Mouse (Mus musculus) hindbrain, postnatal 0 days (tissue): ENCODE measurements around the gene Spata31d1a. TPM values are rescaled to one million over a fixed set of nuclear protein-coding genes. Genes with fewer than 3 reads are reported as not detected.

Experiments
- ATAC-seq: fragments of 200-750 bp; cut with Nextera tagmentation; 2 replicates; pipeline ENCODE4 v1.8.0; 2017; ENCODE audit warnings: mild to moderate bottlenecking, moderate TSS enrichment, moderate library complexity
- DNase-seq: peaks from one replicate; pipeline ENCODE4 v3.0.0-alpha.2; 2015; ENCODE audit warnings: low spot score
- H3K27ac ChIP-seq: fragments of 300-500 bp; sonication (generic); 2 replicates; pipeline ENCODE4 v1.5.1; 2014; ENCODE audit warnings: mild to moderate bottlenecking
- H3K27me3 ChIP-seq: fragments of 300-500 bp; sonication (generic); 2 replicates; pipeline ENCODE4 v1.6.1; 2014; ENCODE audit warnings: low read length, mixed read lengths; ENCODE audit not compliant: insufficient read depth
- H3K36me3 ChIP-seq: fragments of 300-500 bp; sonication (generic); 2 replicates; pipeline ENCODE4 v1.6.1; 2014; ENCODE audit warnings: low read length, mixed read lengths; ENCODE audit not compliant: insufficient read depth
- H3K4me1 ChIP-seq: fragments of 300-500 bp; sonication (generic); 2 replicates; pipeline ENCODE4 v1.6.1; 2014; ENCODE audit warnings: antibody characterized with exemption, low read length, mixed read lengths; ENCODE audit not compliant: insufficient read depth
- H3K4me2 ChIP-seq: fragments of 300-500 bp; sonication (generic); 2 replicates; pipeline ENCODE4 v1.6.1; 2014; ENCODE audit warnings: low read depth, mild to moderate bottlenecking, low read length, moderate library complexity, mixed read lengths
- H3K4me3 ChIP-seq: fragments of 300-500 bp; sonication (generic); 2 replicates; pipeline ENCODE4 v1.5.1; 2014; ENCODE audit warnings: low read length
- H3K9ac ChIP-seq: fragments of 300-500 bp; sonication (generic); replicated peaks from 2 replicates; pipeline ENCODE4 v1.6.1; 2014; ENCODE audit warnings: mild to moderate bottlenecking, low read length, moderate library complexity, mixed read lengths
- H3K9me3 ChIP-seq: fragments of 300-500 bp; sonication (generic); 2 replicates; pipeline ENCODE4 v1.6.1; 2016; ENCODE audit warnings: low read length, mixed read lengths
- CTCF ChIP-seq: IDR thresholded peaks from 2 replicates; pipeline ENCODE4 v1.5.1; 2016; ENCODE audit warnings: antibody characterized with exemption, control low read depth, low read depth
- WGBS: fragments of 180-500 bp; shearing (Covaris S2); extraction: QIAGEN DNeasy Blood & Tissue Kit; methylation state at CpG from one replicate; pipeline ENCODE4 v1.1.7; 2014; 5-methylcytosine and 5-hydroxymethylcytosine counted together
- polyA plus RNA-seq: library from polyadenylated mRNA; unstranded; fragments of >200 nt; fragmentation: Nextera tagmentation; extraction: Ambion mirVana; gene quantifications from 2 replicates; pipeline ENCODE4 v1.2.1, GENCODE M21; 2015
- total RNA-seq: library from RNA; depleted of rRNA; stranded (reverse); fragments of >200 nt; gene quantifications from 2 replicates; pipeline ENCODE4 v1.2.3, GENCODE M21; 2014

Gene Spata31d1a
- total and polyA plus RNA-seq, 2 experiments from 2014 or later: 0.09 TPM; not detected in 1

- no peaks in the 10 kb centered on the region for H3K9me3 ChIP-seq
- H3K4me3 ChIP-seq: no peak overlapping the region
- no peaks in the 10 kb centered on the region; the same call in none of the 2 replicates for H3K36me3 ChIP-seq
- no peak overlapping the region for H3K4me2 ChIP-seq
- WGBS: 85% methylated on average over 8 of the region's 8 CpGs
- no peak for TF ChIP-seq CTCF
- H3K9ac ChIP-seq: no peak overlapping the region
- DNase-seq (no peak), ATAC-seq (no peak)
- no peaks in the 10 kb centered on the region for H3K27me3 ChIP-seq
- no peak overlapping the region for H3K27ac ChIP-seq
- no peaks in the 10 kb centered on the region for H3K4me1 ChIP-seq
Observed at GRCm38 (mm10) chr13:59661387-59661786, 48.7 kb downstream of the Spata31d1a start.

- Histone ChIP-seq H3K36me3 (no peaks in the 10 kb centered on the region; the same call in none of the 2 replicates), H3K27me3 (no peaks in the 10 kb centered on the region), H3K9ac (no peak overlapping the region), H3K9me3 (no peaks in the 10 kb centered on the region), H3K4me1 (no peaks in the 10 kb centered on the region), H3K27ac (no peak overlapping the region), H3K4me2 (no peak overlapping the region), H3K4me3 (no peak overlapping the region)
- TF ChIP-seq CTCF: no peak
- DNase-seq: no peak
- WGBS: 99% methylated on average over 3 of the region's 3 CpGs
- ATAC-seq: no peak
Observed at GRCm38 (mm10) chr13:59660371-59660770, 49.8 kb downstream of the Spata31d1a start.

GRCm38 (mm10) chr13:59657781-59658180 is 52.3 kb downstream of the Spata31d1a start:
- ATAC-seq (no peak), DNase-seq (no peak)
- no peak for TF ChIP-seq CTCF
- Histone ChIP-seq H3K27me3 (no peaks in the 10 kb centered on the region), H3K27ac (no peak overlapping the region), H3K4me1 (peaks cover 7% of the 10 kb centered on the region), H3K36me3 (no peaks in the 10 kb centered on the region; the same call in 1 of the 2 replicates), H3K9ac (no peak overlapping the region), H3K9me3 (no peaks in the 10 kb centered on the region), H3K4me2 (no peak overlapping the region), H3K4me3 (no peak overlapping the region)
- 77% methylated on average over 5 of the region's 5 CpGs for WGBS

- Histone ChIP-seq H3K27ac (no peak overlapping the region), H3K9ac (no peak overlapping the region), H3K27me3 (no peaks in the 10 kb centered on the region), H3K4me2 (no peak overlapping the region), H3K36me3 (no peaks in the 10 kb centered on the region), H3K4me1 (peaks cover 7% of the 10 kb centered on the region), H3K4me3 (no peak overlapping the region), H3K9me3 (no peaks in the 10 kb centered on the region)
- DNase-seq (peak; percentile 26), ATAC-seq (no peak)
- no peak for TF ChIP-seq CTCF
- WGBS: 19% methylated on average over 4 of the region's 4 CpGs
Observed at GRCm38 (mm10) chr13:59656975-59657388, 53.1 kb downstream of the Spata31d1a start.

GRCm38 (mm10) chr13:59656316-59656832 is 53.8 kb downstream of the Spata31d1a start:
- 49% methylated on average over 10 of the region's 10 CpGs for WGBS
- no peak overlapping the region for H3K27ac ChIP-seq

GRCm38 (mm10) chr13:59655718-59656315 is 54.3 kb downstream of the Spata31d1a start:
- no peak for DNase-seq
- no peaks in the 10 kb centered on the region for H3K36me3 ChIP-seq
- H3K27me3 ChIP-seq: no peaks in the 10 kb centered on the region
- no peak for ATAC-seq
- H3K27ac ChIP-seq: no peak overlapping the region
- peaks cover 7% of the 10 kb centered on the region for H3K4me1 ChIP-seq
- no peak overlapping the region for H3K4me2 ChIP-seq
- H3K4me3 ChIP-seq: no peak overlapping the region
- 94% methylated on average over 15 of the region's 15 CpGs for WGBS
- no peaks in the 10 kb centered on the region for H3K9me3 ChIP-seq
- no peak overlapping the region for H3K9ac ChIP-seq
- no peak for TF ChIP-seq CTCF

More at GRCm38 (mm10) chr13:59656316-59656832, 53.8 kb downstream of the Spata31d1a start:
- Histone ChIP-seq H3K4me2 (no peak overlapping the region), H3K4me1 (peaks cover 7% of the 10 kb centered on the region), H3K27me3 (no peaks in the 10 kb centered on the region), H3K36me3 (no peaks in the 10 kb centered on the region), H3K9me3 (no peaks in the 10 kb centered on the region), H3K9ac (no peak overlapping the region), H3K4me3 (no peak overlapping the region)
- no peak for ATAC-seq
- DNase-seq: no peak
- TF ChIP-seq CTCF: no peak

- 92% methylated on average over 5 of the region's 5 CpGs for WGBS
- DNase-seq: no peak
- Histone ChIP-seq H3K4me1 (peaks cover 7% of the 10 kb centered on the region), H3K4me3 (no peak overlapping the region), H3K9ac (no peak overlapping the region), H3K27me3 (no peaks in the 10 kb centered on the region), H3K9me3 (no peaks in the 10 kb centered on the region), H3K36me3 (0 out of 2 replicates have a peak, but pooled peaks cover under 1% of the 10 kb centered on the region), H3K27ac (no peak overlapping the region), H3K4me2 (no peak overlapping the region)
- no peak for TF ChIP-seq CTCF
- no peak for ATAC-seq
Observed at GRCm38 (mm10) chr13:59654465-59654864, 55.7 kb downstream of the Spata31d1a start.
